Mouse (Mus musculus) Muller cell, postnatal 12 days (primary cell): Measurements from ENCODE around the gene Cftr.

Source experiments
- DNase-seq: peaks from one replicate; pipeline ENCODE4 v3.0.0-alpha.2; 2015; ENCODE audit errors: inconsistent ontology term

Gene Cftr

GRCm38 (mm10) chr6:18170311-18170922 lies at the start of gene Cftr:
TSS of gene Cftr (plus strand) at chr6:18170687.
- peak; percentile 47 for DNase-seq

- no peak for DNase-seq
These were observed 43.1 kb upstream of the Cftr start for GRCm38 (mm10) chr6:18127206-18127983.

- no peak for DNase-seq
These were observed 42.4 kb upstream of the Cftr start for GRCm38 (mm10) chr6:18128059-18128458.

GRCm38 (mm10) chr6:18135246-18135645 lies 35.2 kb upstream of the Cftr start:
- peak; percentile 41 for DNase-seq

GRCm38 (mm10) chr6:18153031-18153430 lies 17.5 kb upstream of the Cftr start:
- peak; percentile 51 for DNase-seq

GRCm38 (mm10) chr6:18169618-18170017 lies 869 bp upstream of the Cftr start:
- no peak for DNase-seq

GRCm38 (mm10) chr6:18171614-18172013 lies 1.1 kb downstream of the Cftr start:
- peak; percentile 30 for DNase-seq

GRCm38 (mm10) chr6:18177509-18177908 lies 7.0 kb downstream of the Cftr start:
- DNase-seq, result no peak

GRCm38 (mm10) chr6:18180665-18181064 lies 10.2 kb downstream of the Cftr start:
- DNase-seq, result no peak

- no peak for DNase-seq
These were observed 12.4 kb downstream of the Cftr start for GRCm38 (mm10) chr6:18182903-18183302.

- no peak for DNase-seq
These were observed 50.2 kb downstream of the Cftr start for GRCm38 (mm10) chr6:18220691-18221090.

- DNase-seq, result no peak
These were observed 52.7 kb downstream of the Cftr start for GRCm38 (mm10) chr6:18223206-18223605.

- DNase-seq, result no peak
These were observed 54.7 kb downstream of the Cftr start for GRCm38 (mm10) chr6:18225157-18225556.

GRCm38 (mm10) chr6:18246495-18246894 lies 76.0 kb downstream of the Cftr start:
- peak; percentile 67 for DNase-seq

GRCm38 (mm10) chr6:18247891-18248463 lies 77.5 kb downstream of the Cftr start:
- DNase-seq, result no peak

GRCm38 (mm10) chr6:18248464-18248863 lies 78.0 kb downstream of the Cftr start:
- no peak for DNase-seq

GRCm38 (mm10) chr6:18254586-18254985 lies 84.1 kb downstream of the Cftr start:
- no peak for DNase-seq

- DNase-seq, result peak; percentile 79
These were observed 100.5 kb downstream of the Cftr start for GRCm38 (mm10) chr6:18270983-18271382.

GRCm38 (mm10) chr6:18300781-18301180 lies 130.3 kb downstream of the Cftr start:
- DNase-seq, result no peak

GRCm38 (mm10) chr6:18302105-18302504 lies 131.6 kb downstream of the Cftr start:
- peak; percentile 75 for DNase-seq

GRCm38 (mm10) chr6:18303228-18303627 lies 132.7 kb downstream of the Cftr start:
- DNase-seq, result peak; percentile 26

- no peak for DNase-seq
These were observed 134.6 kb downstream of the Cftr start for GRCm38 (mm10) chr6:18305130-18305529.

- DNase-seq, result no peak
These were observed 140.5 kb downstream of the Cftr start for GRCm38 (mm10) chr6:18310983-18311382.
